Mouse (Mus musculus): ENCODE results near the gene Chl1. TPM values are rescaled to one million over a fixed set of nuclear protein-coding genes. Genes with fewer than 3 reads are reported as not detected.

Gene Chl1
- total and polyA plus RNA-seq, 3 experiments, result not detected

DNA sequence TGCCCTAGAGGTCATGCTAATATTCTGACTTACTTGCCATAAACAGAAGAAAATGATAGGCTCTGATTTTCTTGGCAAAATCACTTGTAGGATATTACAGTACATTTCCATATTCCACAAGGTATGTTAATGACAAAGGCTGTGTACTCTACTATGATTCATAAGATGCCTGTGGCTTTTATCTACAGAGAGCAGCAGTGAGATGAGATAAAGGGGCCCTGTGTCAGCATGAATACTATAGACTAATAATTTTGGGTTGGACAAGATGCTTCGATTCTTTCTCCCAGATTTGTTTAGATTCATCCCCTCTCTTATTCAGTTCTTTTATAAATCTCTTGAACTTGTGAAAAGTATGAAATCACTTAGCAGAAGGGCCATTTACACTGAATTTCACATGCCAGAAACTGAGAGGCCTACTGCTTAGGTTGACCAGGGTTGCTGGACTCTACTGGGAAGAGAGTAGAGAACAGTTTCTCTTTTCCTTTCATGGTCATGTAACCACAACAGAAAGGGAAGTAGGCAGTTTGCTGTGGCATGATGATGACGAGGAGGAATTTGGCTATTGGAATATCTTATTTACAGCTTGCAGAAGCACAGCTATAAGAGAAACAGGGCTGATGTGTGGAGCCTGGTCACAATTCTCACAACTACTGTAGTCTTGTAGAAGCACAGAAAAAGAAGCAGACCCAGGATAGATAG is 15.1 kb downstream of the Chl1 start:
- Histone ChIP-seq H3K9me3 (replicated peaks; ENCODE audit: low read length) (peaks cover 42% of the 10 kb centered on the region), H3K27ac (ENCODE audit: insufficient read depth, low read depth) (no peak overlapping the region), H3K36me3 (replicated peaks in 1 of 2; ENCODE audit: control insufficient read depth in 1 of 2, insufficient read depth in 1 of 2, low read length in 1 of 2) (no peaks in the 10 kb centered on the region), H3K4me2 (ENCODE audit: insufficient read depth, low read depth, poor library complexity, severe bottlenecking) (no peak overlapping the region), H3K27me3 (replicated peaks) (no peaks in the 10 kb centered on the region), H3K79me2 (replicated peaks; ENCODE audit: control insufficient read depth, extremely low read depth, insufficient read depth, poor library complexity, severe bottlenecking) (no peaks in the 10 kb centered on the region), H3K4me1 (ENCODE audit: control insufficient read depth in 1 of 2, insufficient read depth in 2 of 2) (no peaks in the 10 kb centered on the region), H3K4me3 (replicated peaks in 1 of 3; ENCODE audit: low read depth in 2 of 3, low read length in 2 of 3, poor library complexity in 1 of 3) (no peak overlapping the region), H3K9ac (ENCODE audit: insufficient read depth, low read depth) (no peak overlapping the region)
- in situ Hi-C loops (cut with MboI; ENCODE audit: low pct_ligation_motif_present, low pct_unique_long_range_greater_than_20kb, low sequenced_read_pairs), result no loop called here
- dilution Hi-C loops (cut with MboI; ENCODE audit: extremely low pct_ligation_motif_present, extremely low pct_unique_long_range_greater_than_20kb, low sequenced_read_pairs), result no loop called here
- TF ChIP-seq MXI1 (IDR thresholded peaks at IDR 0.05; ENCODE audit: low read depth, low read length) (no peak), ZMIZ1 (IDR thresholded peaks at IDR 0.05; ENCODE audit: low read depth, low read length) (no peak), IRF4 (IDR thresholded peaks at IDR 0.05; ENCODE audit: low read depth, low read length) (no peak), NELFE (IDR thresholded peaks at IDR 0.05; ENCODE audit: low read depth, low read length) (no peak)
- no peak for DNase-seq (ENCODE audit: extremely low read depth)

DNA sequence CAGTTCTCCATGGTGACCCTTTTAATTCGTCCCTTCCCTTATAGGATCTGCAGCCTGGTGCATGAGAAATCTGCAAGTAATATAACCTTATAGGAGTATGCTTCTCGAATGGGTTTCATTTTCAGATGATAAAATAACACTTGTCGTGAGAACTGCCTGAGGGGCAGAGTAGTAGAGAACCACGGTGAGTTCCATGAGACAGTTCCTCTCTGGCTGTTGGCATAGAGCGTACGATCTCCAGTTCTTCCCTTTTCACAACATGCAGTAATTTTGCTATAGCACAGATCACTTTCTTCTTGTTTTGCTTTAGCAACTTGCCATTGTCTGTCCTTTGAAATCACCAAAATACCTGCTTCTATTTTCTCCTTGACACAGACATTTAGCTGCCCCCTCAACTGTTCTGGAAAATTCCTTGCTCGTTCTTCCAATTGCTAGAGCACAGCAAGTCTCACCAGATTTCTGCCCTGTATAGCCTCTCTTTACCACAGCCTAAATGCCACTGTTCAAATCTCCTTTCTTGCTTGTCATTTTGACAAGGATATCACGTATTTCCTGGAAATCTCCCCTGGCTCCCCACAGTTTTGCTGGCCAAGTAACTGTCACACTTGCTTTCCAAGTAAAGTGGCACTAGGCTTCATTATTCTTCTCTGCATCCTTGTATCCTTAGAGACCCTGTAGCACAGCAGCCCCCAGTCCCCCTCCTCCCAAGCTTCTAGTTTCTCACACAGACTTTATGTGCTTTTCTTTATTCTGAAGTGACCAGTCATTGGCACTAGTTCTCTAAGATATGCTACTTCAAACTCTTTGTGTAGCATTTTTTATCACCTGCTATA is 16.8 kb downstream of the Chl1 start:
- no peak overlapping the region for H3K9ac ChIP-seq (ENCODE audit: insufficient read depth, low read depth)
- TF ChIP-seq ZNF384 (IDR thresholded peaks at IDR 0.05; ENCODE audit: low read depth, low read length) (no peak), ETS1 (conservative IDR thresholded peaks at IDR 0.05; ENCODE audit: low read depth, low read length) (no peak)
- no peak overlapping the region for H3K4me2 ChIP-seq (ENCODE audit: insufficient read depth, low read depth, poor library complexity, severe bottlenecking)
- H3K27me3 ChIP-seq (replicated peaks), result no peaks in the 10 kb centered on the region
- dilution Hi-C loops (cut with MboI; ENCODE audit: extremely low pct_ligation_motif_present, extremely low pct_unique_long_range_greater_than_20kb, low sequenced_read_pairs) (no loop called here), in situ Hi-C loops (cut with MboI; ENCODE audit: low pct_ligation_motif_present, low pct_unique_long_range_greater_than_20kb, low sequenced_read_pairs) (no loop called here)
- no peaks in the 10 kb centered on the region for H3K79me2 ChIP-seq (replicated peaks; ENCODE audit: control insufficient read depth, extremely low read depth, insufficient read depth, poor library complexity, severe bottlenecking)
- no peak overlapping the region for H3K27ac ChIP-seq (ENCODE audit: insufficient read depth, low read depth)
- peaks cover 40% of the 10 kb centered on the region for H3K9me3 ChIP-seq (replicated peaks; ENCODE audit: low read length)
- no peaks in the 10 kb centered on the region for H3K4me1 ChIP-seq (ENCODE audit: control insufficient read depth in 1 of 2, insufficient read depth in 2 of 2)
- no peaks in the 10 kb centered on the region for H3K36me3 ChIP-seq (replicated peaks in 1 of 2; ENCODE audit: control insufficient read depth in 1 of 2, insufficient read depth in 1 of 2, low read length in 1 of 2)
- DNase-seq (ENCODE audit: extremely low read depth), result no peak
- H3K4me3 ChIP-seq (replicated peaks in 1 of 3; ENCODE audit: low read depth in 2 of 3, low read length in 2 of 3, poor library complexity in 1 of 3), result no peak overlapping the region

DNA sequence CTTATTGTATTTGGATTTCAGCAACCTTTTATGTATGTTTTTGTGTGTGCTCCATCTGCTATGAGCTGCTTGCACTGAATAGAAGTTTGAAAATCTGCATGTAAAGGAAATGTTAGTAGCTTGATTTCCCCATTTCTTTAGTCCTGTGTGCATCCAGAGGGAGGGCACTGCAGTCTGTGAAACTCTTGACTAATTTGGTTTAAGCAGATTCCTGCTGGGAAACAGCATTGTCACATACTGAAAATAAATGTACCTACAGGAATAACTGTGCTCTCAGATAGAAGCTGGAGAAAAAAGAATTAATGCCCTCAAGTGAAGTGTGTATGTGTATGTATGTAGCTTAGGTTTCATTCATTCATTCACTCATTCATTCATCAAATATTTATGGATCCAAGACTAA is 22.7 kb downstream of the Chl1 start:
- in situ Hi-C loops (cut with MboI; ENCODE audit: low pct_ligation_motif_present, low pct_unique_long_range_greater_than_20kb, low sequenced_read_pairs) (no loop called here), dilution Hi-C loops (cut with MboI; ENCODE audit: extremely low pct_ligation_motif_present, extremely low pct_unique_long_range_greater_than_20kb, low sequenced_read_pairs) (no loop called here)

More for the DNA sequence above, 22.7 kb downstream of the Chl1 start:
- no peak overlapping the region for H3K4me2 ChIP-seq (ENCODE audit: insufficient read depth, low read depth, poor library complexity, severe bottlenecking)
- no peaks in the 10 kb centered on the region for H3K27me3 ChIP-seq (replicated peaks)
- H3K27ac ChIP-seq (ENCODE audit: insufficient read depth, low read depth), result no peak overlapping the region
- no peak overlapping the region for H3K4me3 ChIP-seq (replicated peaks in 1 of 3; ENCODE audit: low read depth in 2 of 3, low read length in 2 of 3, poor library complexity in 1 of 3)
- DNase-seq (ENCODE audit: extremely low read depth), result no peak
- no peaks in the 10 kb centered on the region for H3K36me3 ChIP-seq (replicated peaks in 1 of 2; ENCODE audit: control insufficient read depth in 1 of 2, insufficient read depth in 1 of 2, low read length in 1 of 2)
- no peak overlapping the region for H3K9ac ChIP-seq (ENCODE audit: insufficient read depth, low read depth)
- no peaks in the 10 kb centered on the region for H3K79me2 ChIP-seq (replicated peaks; ENCODE audit: control insufficient read depth, extremely low read depth, insufficient read depth, poor library complexity, severe bottlenecking)
- no peak for TF ChIP-seq UBTF (IDR thresholded peaks at IDR 0.05; ENCODE audit: low read depth, low read length)
- TF ChIP-seq CHD1 (IDR thresholded peaks at IDR 0.05; ENCODE audit: low read depth, low read length), result no peak
- TF ChIP-seq POLR2AphosphoS2 (IDR thresholded peaks at IDR 0.05; ENCODE audit: low read depth, low read length), result no peak
- TF ChIP-seq ZC3H11A (IDR thresholded peaks at IDR 0.05; ENCODE audit: low read depth, low read length), result no peak
- no peak for TF ChIP-seq ETS1 (conservative IDR thresholded peaks at IDR 0.05; ENCODE audit: low read depth, low read length)
- H3K4me1 ChIP-seq (ENCODE audit: control insufficient read depth in 1 of 2, insufficient read depth in 2 of 2), result no peaks in the 10 kb centered on the region
- peaks cover 22% of the 10 kb centered on the region for H3K9me3 ChIP-seq (replicated peaks; ENCODE audit: low read length)

All from CH12.LX (cell line).